Mouse (Mus musculus) limb, embryonic 11.5 days (tissue): Measurements from ENCODE around the gene Tgm3. TPM values are rescaled to one million over a fixed set of nuclear protein-coding genes. Genes with fewer than 3 reads are reported as not detected.

ENCODE experiments used
- ATAC-seq: fragments of 200-750 bp; cut with Nextera tagmentation; 2 replicates; pipeline ENCODE4 v1.8.0; 2017; ENCODE audit warnings: low read depth; ENCODE audit not compliant: insufficient number of reproducible peaks, low FRiP score, low TSS enrichment
- DNase-seq: peaks from one replicate; pipeline ENCODE4 v3.0.0-alpha.2; 2015; ENCODE audit warnings: low spot score
- H3K27ac ChIP-seq: fragments of 300-500 bp; sonication (generic); replicated peaks from 2 replicates; pipeline ENCODE4 v1.5.1; 2014; ENCODE audit warnings: low read depth, mild to moderate bottlenecking, low read length
- H3K27me3 ChIP-seq: fragments of 300-500 bp; sonication (generic); 2 replicates; pipeline ENCODE4 v1.6.1; 2014; ENCODE audit warnings: mild to moderate bottlenecking, low read length, mixed read lengths; ENCODE audit not compliant: control insufficient read depth, insufficient read depth
- H3K36me3 ChIP-seq: fragments of 300-500 bp; sonication (generic); 2 replicates; pipeline ENCODE4 v1.6.1; 2014; ENCODE audit warnings: mild to moderate bottlenecking, low read length, moderate library complexity, mixed read lengths; ENCODE audit not compliant: control insufficient read depth, insufficient read depth
- H3K4me1 ChIP-seq: fragments of 300-500 bp; sonication (generic); 2 replicates; pipeline ENCODE4 v1.6.1; 2014; ENCODE audit warnings: low read length, mixed read lengths; ENCODE audit not compliant: control insufficient read depth, insufficient read depth
- H3K4me2 ChIP-seq: fragments of 300-500 bp; sonication (generic); 2 replicates; pipeline ENCODE4 v1.6.1; 2014; ENCODE audit warnings: low read depth, mild to moderate bottlenecking, moderate library complexity; ENCODE audit not compliant: severe bottlenecking
- H3K4me3 ChIP-seq: fragments of 300-500 bp; sonication (generic); 2 replicates; pipeline ENCODE4 v1.5.1; 2014; ENCODE audit warnings: low read depth, low read length
- H3K9ac ChIP-seq: fragments of 300-500 bp; sonication (generic); 2 replicates; pipeline ENCODE4 v1.6.1; 2014; ENCODE audit warnings: mild to moderate bottlenecking, low read length
- H3K9me3 ChIP-seq: fragments of 300-500 bp; sonication (generic); 2 replicates; pipeline ENCODE4 v1.6.1; 2016; ENCODE audit warnings: low read length; ENCODE audit not compliant: control insufficient read depth
- WGBS: fragments of 180-500 bp; shearing (Covaris S2); extraction: QIAGEN DNeasy Blood & Tissue Kit; methylation state at CpG from one replicate; pipeline ENCODE4 v1.1.7; 2014; 5-methylcytosine and 5-hydroxymethylcytosine counted together
- polyA plus RNA-seq: library from polyadenylated mRNA; unstranded; fragments of >200 nt; fragmentation: Nextera tagmentation; extraction: Ambion mirVana; gene quantifications from 2 replicates; pipeline ENCODE4 v1.2.1, GENCODE M21; 2014

The Tgm3 gene
- polyA plus RNA-seq, 1 experiment from 2014 or later, result 0.12 TPM

GRCm38 (mm10) chr2:130040190-130040886, 28.2 kb downstream of the Tgm3 start:
- no peaks in the 10 kb centered on the region for H3K36me3 ChIP-seq
- no peak overlapping the region for H3K27ac ChIP-seq
- H3K4me3 ChIP-seq, result no peak overlapping the region
- H3K27me3 ChIP-seq, result no peaks in the 10 kb centered on the region
- 75% methylated on average over 6 of the region's 6 CpGs for WGBS
- H3K4me1 ChIP-seq, result no peaks in the 10 kb centered on the region
- DNase-seq, result no peak
- ATAC-seq, result no peak
- no peak overlapping the region for H3K9ac ChIP-seq
- H3K4me2 ChIP-seq, result no peak overlapping the region
- no peaks in the 10 kb centered on the region for H3K9me3 ChIP-seq

DNA sequence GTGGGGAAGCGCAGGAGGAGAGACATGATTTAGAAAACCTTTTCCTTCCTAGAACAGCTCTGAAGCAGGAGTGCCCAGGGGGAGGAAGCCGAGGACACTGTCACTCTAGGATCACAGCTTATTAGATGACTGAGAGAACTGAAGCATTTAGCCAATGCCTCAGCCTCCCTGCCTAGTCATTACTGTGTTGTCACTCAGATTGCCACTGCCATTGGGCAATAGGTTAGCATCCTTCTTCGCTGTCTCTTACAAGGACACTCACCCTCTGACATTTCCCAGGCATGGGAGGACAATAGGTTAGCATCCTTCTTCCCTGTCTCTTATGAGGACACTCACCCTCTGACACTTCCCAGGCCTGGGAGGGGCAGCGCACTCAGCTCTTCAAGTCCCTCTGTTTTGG, 31.7 kb downstream of the Tgm3 start:
- no peaks in the 10 kb centered on the region for H3K9me3 ChIP-seq
- ATAC-seq (no peak), DNase-seq (no peak)
- H3K36me3 ChIP-seq, result no peaks in the 10 kb centered on the region
- H3K27me3 ChIP-seq, result no peaks in the 10 kb centered on the region
- H3K4me1 ChIP-seq, result no peaks in the 10 kb centered on the region
- 80% methylated on average over 4 of the region's 4 CpGs for WGBS
- no peak overlapping the region for H3K4me3 ChIP-seq
- no peak overlapping the region for H3K9ac ChIP-seq
- no peak overlapping the region for H3K4me2 ChIP-seq
- no peak overlapping the region for H3K27ac ChIP-seq

DNA sequence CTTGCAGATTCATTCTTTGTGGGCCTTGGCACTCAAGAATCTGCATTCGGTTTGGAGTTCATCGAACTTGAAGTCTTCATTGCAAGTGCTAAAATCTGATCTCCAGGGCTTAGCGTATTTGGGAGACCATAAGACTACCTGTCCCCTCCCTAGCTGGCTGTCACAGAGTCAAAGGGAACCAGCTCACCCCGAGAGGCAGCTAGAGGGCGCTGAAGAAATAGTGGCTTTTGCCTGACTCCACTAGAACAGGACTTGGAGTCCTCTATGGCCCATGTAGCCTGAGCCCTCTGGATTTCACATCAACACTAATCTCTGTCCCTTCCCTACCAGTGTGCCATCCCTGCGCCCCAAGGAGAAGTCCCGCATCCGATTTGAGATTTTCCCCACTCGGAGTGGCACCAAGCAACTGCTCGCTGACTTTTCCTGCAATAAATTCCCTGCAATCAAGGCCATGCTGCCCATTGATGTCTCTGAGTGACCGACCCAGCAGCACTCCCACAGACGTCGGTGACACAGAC, 35.8 kb downstream of the Tgm3 start:
- H3K9ac ChIP-seq, result no peak overlapping the region
- no peaks in the 10 kb centered on the region for H3K27me3 ChIP-seq
- H3K27ac ChIP-seq, result no peak overlapping the region
- no peak for DNase-seq
- 66% methylated on average over 13 of the region's 13 CpGs for WGBS
- H3K4me1 ChIP-seq, result no peaks in the 10 kb centered on the region
- H3K4me3 ChIP-seq, result no peak overlapping the region
- no peaks in the 10 kb centered on the region for H3K9me3 ChIP-seq
- H3K4me2 ChIP-seq, result no peak overlapping the region
- no peak for ATAC-seq
- H3K36me3 ChIP-seq, result no peaks in the 10 kb centered on the region

DNA sequence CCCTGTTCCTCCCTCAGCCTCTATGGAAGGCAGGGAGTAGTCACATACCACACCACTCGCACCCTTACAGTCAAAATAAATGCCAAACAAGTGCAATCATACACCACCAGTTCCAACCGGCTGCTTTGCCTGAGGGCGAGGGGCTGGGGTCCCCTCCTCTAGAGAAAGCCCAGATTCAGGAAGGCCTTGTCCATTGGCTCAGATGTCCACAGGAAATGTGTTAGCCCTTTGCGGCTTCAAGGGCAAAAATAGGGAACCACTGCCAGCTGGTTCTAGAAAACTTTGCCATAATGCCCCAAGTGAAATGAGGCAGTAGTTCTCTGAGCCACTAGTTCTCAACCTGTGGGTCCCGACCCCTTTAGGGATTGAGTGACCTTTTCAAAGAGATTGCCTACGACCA, 36.6 kb downstream of the Tgm3 start:
- DNase-seq, result no peak
- 76% methylated on average over 6 of the region's 6 CpGs for WGBS
- no peak overlapping the region for H3K27ac ChIP-seq
- no peak for ATAC-seq
- H3K9ac ChIP-seq, result no peak overlapping the region
- no peak overlapping the region for H3K4me2 ChIP-seq
- no peaks in the 10 kb centered on the region for H3K9me3 ChIP-seq
- no peaks in the 10 kb centered on the region for H3K4me1 ChIP-seq
- no peaks in the 10 kb centered on the region for H3K36me3 ChIP-seq
- H3K4me3 ChIP-seq, result no peak overlapping the region
- H3K27me3 ChIP-seq, result no peaks in the 10 kb centered on the region

- no peaks in the 10 kb centered on the region for H3K36me3 ChIP-seq
- no peaks in the 10 kb centered on the region for H3K4me1 ChIP-seq
- H3K4me3 ChIP-seq, result no peak overlapping the region
- WGBS, result 67% methylated on average over 1 of the region's 1 CpGs
- H3K4me2 ChIP-seq, result no peak overlapping the region
- no peak overlapping the region for H3K27ac ChIP-seq
- no peak overlapping the region for H3K9ac ChIP-seq
- DNase-seq (no peak), ATAC-seq (no peak)
- H3K27me3 ChIP-seq, result no peaks in the 10 kb centered on the region
- H3K9me3 ChIP-seq, result no peaks in the 10 kb centered on the region
These were observed 46.0 kb downstream of the Tgm3 start for GRCm38 (mm10) chr2:130058149-130058548.

DNA sequence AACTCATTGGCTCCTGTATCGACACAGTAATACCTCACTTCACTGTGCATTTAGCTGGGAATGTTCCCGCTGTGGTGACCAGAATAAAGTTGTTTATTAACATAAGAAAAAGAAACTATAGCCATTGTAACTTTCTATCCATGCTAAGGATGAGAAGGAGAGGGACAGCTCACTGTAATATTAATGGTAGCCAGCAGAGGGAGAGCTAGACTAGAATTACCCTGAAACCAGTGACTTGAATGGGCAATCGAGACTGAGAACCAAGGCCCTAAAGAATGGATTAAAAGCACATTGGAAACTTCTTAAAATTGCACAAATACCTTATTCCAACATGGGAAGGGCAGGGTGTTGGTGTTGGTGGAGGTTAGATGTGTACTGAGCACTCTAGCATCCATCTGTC, 56.1 kb downstream of the Tgm3 start:
- Histone ChIP-seq H3K9me3 (no peaks in the 10 kb centered on the region), H3K27me3 (no peaks in the 10 kb centered on the region), H3K4me2 (no peak overlapping the region), H3K9ac (no peak overlapping the region), H3K4me1 (no peaks in the 10 kb centered on the region), H3K4me3 (no peak overlapping the region), H3K27ac (no peak overlapping the region), H3K36me3 (no peaks in the 10 kb centered on the region)
- ATAC-seq, result no peak
- 32% methylated on average over 3 of the region's 3 CpGs for WGBS
- DNase-seq, result no peak

GRCm38 (mm10) chr2:130070396-130070795, 58.2 kb downstream of the Tgm3 start:
- Histone ChIP-seq H3K27me3 (no peaks in the 10 kb centered on the region), H3K4me2 (no peak overlapping the region), H3K27ac (no peak overlapping the region), H3K36me3 (no peaks in the 10 kb centered on the region), H3K9ac (no peak overlapping the region), H3K4me1 (no peaks in the 10 kb centered on the region), H3K4me3 (no peak overlapping the region), H3K9me3 (no peaks in the 10 kb centered on the region)
- 79% methylated on average over 2 of the region's 2 CpGs for WGBS
- DNase-seq (no peak), ATAC-seq (no peak)
